Mouse (Mus musculus): ENCODE data around the gene Man1a2. TPM values are rescaled to one million over a fixed set of nuclear protein-coding genes. Genes with fewer than 3 reads are reported as not detected.

The Man1a2 gene
- total and polyA plus RNA-seq, 3 experiments = 27.1 to 261 (median 33.2) TPM

- H3K27me3 ChIP-seq (ENCODE audit: control insufficient read depth in 1 of 2, insufficient read depth in 2 of 2, low read length in 2 of 2) = no peaks in the 10 kb centered on the region; a peak in 2 of 4 replicates
- TF ChIP-seq ZNF384 (IDR thresholded peaks at IDR 0.05; ENCODE audit: low read depth, low read length) (no peak), HCFC1 (IDR thresholded peaks at IDR 0.05; ENCODE audit: low read depth, low read length) (no peak), MYB (IDR thresholded peaks at IDR 0.05; ENCODE audit: low read depth, low read length) (no peak), KAT2A (conservative IDR thresholded peaks at IDR 0.05; ENCODE audit: low read depth, low read length) (no peak), SMC3 (IDR thresholded peaks at IDR 0.05; ENCODE audit: low read depth, low read length) (no peak), BHLHE40 (IDR thresholded peaks at IDR 0.05; ENCODE audit: borderline replicate concordance, low read depth, low read length) (no peak), POLR2A (IDR thresholded peaks at IDR 0.05; ENCODE audit: control insufficient read depth in 1 of 2, insufficient read depth in 1 of 2, low read depth in 1 of 2, low read length in 2 of 2, poor library complexity in 1 of 2) (no peak), GABPA (IDR thresholded peaks at IDR 0.05; ENCODE audit: low read depth, low read length) (no peak), E2F4 (IDR thresholded peaks at IDR 0.05; ENCODE audit: borderline replicate concordance, low read depth, low read length) (no peak), ZMIZ1 (IDR thresholded peaks at IDR 0.05; ENCODE audit: low read depth, low read length) (no peak), ETS1 (IDR thresholded peaks at IDR 0.05; ENCODE audit: low read depth, low read length) (no peak), MEF2A (IDR thresholded peaks at IDR 0.05; ENCODE audit: extremely low read depth, insufficient replicate concordance, low read depth, low read length, poor library complexity, severe bottlenecking) (no peak), MAZ (IDR thresholded peaks at IDR 0.05; ENCODE audit: low read depth, low read length) (no peak), TBP (IDR thresholded peaks at IDR 0.05; ENCODE audit: low read depth, low read length) (no peak), NRF1 (IDR thresholded peaks at IDR 0.05; ENCODE audit: insufficient read depth, low read depth, low read length, poor library complexity, severe bottlenecking) (no peak), TCF12 (IDR thresholded peaks at IDR 0.05; ENCODE audit: low read depth, low read length) (no peak), MXI1 (IDR thresholded peaks at IDR 0.05; ENCODE audit: low read depth, low read length) (no peak), POLR2AphosphoS2 (IDR thresholded peaks at IDR 0.05; ENCODE audit: low read length) (no peak), ZKSCAN1 (IDR thresholded peaks at IDR 0.05; ENCODE audit: low read depth, low read length) (no peak)
- H3K79me2 ChIP-seq (ENCODE audit: control insufficient read depth, insufficient read depth, low read length, poor library complexity) = no peaks in the 10 kb centered on the region
- H3K4me3 ChIP-seq (ENCODE audit: control insufficient read depth in 1 of 2, insufficient read depth in 1 of 2, low read depth in 2 of 2, low read length in 2 of 2) = no peak overlapping the region
- no peaks in the 10 kb centered on the region for H3K4me1 ChIP-seq (ENCODE audit: control insufficient read depth in 1 of 2, insufficient read depth in 2 of 2, low read length in 2 of 2)
- H3K27ac ChIP-seq (ENCODE audit: control insufficient read depth, low read depth, low read length) = no peak overlapping the region
- H3K36me3 ChIP-seq (ENCODE audit: control insufficient read depth in 1 of 2, insufficient read depth in 2 of 2, low read length in 2 of 2) = no peaks in the 10 kb centered on the region
- no peaks in the 10 kb centered on the region for H3K9me3 ChIP-seq (replicated peaks; ENCODE audit: insufficient read depth, low read length)
- no peak overlapping the region for H3K9ac ChIP-seq (ENCODE audit: control insufficient read depth, low read depth, low read length, poor library complexity, severe bottlenecking)
- no peak for DNase-seq (ENCODE audit: low read depth, low spot score)
These were observed 149.4 kb downstream of the Man1a2 start for GRCm38 (mm10) chr3:100535902-100536301.

GRCm38 (mm10) chr3:100535298-100535697 lies 150.0 kb downstream of the Man1a2 start:
- H3K4me3 ChIP-seq (ENCODE audit: control insufficient read depth in 1 of 2, insufficient read depth in 1 of 2, low read depth in 2 of 2, low read length in 2 of 2) = no peak overlapping the region
- no peak overlapping the region for H3K27ac ChIP-seq (ENCODE audit: control insufficient read depth, low read depth, low read length)
- no peaks in the 10 kb centered on the region for H3K79me2 ChIP-seq (ENCODE audit: control insufficient read depth, insufficient read depth, low read length, poor library complexity)
- no peaks in the 10 kb centered on the region for H3K4me1 ChIP-seq (ENCODE audit: control insufficient read depth in 1 of 2, insufficient read depth in 2 of 2, low read length in 2 of 2)
- no peaks in the 10 kb centered on the region for H3K9me3 ChIP-seq (replicated peaks; ENCODE audit: insufficient read depth, low read length)
- no peaks in the 10 kb centered on the region; a peak in 2 of 4 replicates for H3K27me3 ChIP-seq (ENCODE audit: control insufficient read depth in 1 of 2, insufficient read depth in 2 of 2, low read length in 2 of 2)
- no peak overlapping the region for H3K9ac ChIP-seq (ENCODE audit: control insufficient read depth, low read depth, low read length, poor library complexity, severe bottlenecking)
- no peaks in the 10 kb centered on the region for H3K36me3 ChIP-seq (ENCODE audit: control insufficient read depth in 1 of 2, insufficient read depth in 2 of 2, low read length in 2 of 2)
- no peak for DNase-seq (ENCODE audit: low read depth, low spot score)
- TF ChIP-seq MEF2A (IDR thresholded peaks at IDR 0.05; ENCODE audit: extremely low read depth, insufficient replicate concordance, low read depth, low read length, poor library complexity, severe bottlenecking) (no peak), TCF12 (IDR thresholded peaks at IDR 0.05; ENCODE audit: low read depth, low read length) (no peak), GABPA (IDR thresholded peaks at IDR 0.05; ENCODE audit: low read depth, low read length) (no peak), TAL1 (IDR thresholded peaks at IDR 0.05; ENCODE audit: low read length) (no peak), MXI1 (IDR thresholded peaks at IDR 0.05; ENCODE audit: low read depth, low read length) (no peak), HCFC1 (IDR thresholded peaks at IDR 0.05; ENCODE audit: low read depth, low read length) (no peak), MAZ (IDR thresholded peaks at IDR 0.05; ENCODE audit: low read depth, low read length) (no peak), E2F4 (IDR thresholded peaks at IDR 0.05; ENCODE audit: borderline replicate concordance, low read depth, low read length) (no peak), ELF1 (IDR thresholded peaks at IDR 0.05; ENCODE audit: low read depth, low read length) (no peak), SMC3 (IDR thresholded peaks at IDR 0.05; ENCODE audit: low read depth, low read length) (no peak), ZMIZ1 (IDR thresholded peaks at IDR 0.05; ENCODE audit: low read depth, low read length) (no peak), SIN3A (IDR thresholded peaks at IDR 0.05; ENCODE audit: low read length) (no peak), EP300 (IDR thresholded peaks at IDR 0.05; ENCODE audit: low read depth in 1 of 2, low read length in 2 of 2) (no peak)
